Mouse (Mus musculus) heart, embryonic 11.5 days (tissue): ENCODE results near the gene Mtx1. TPM values are rescaled to one million over a fixed set of nuclear protein-coding genes. Genes with fewer than 3 reads are reported as not detected.

Experiments
- ATAC-seq: fragments of 200-750 bp; cut with Nextera tagmentation; replicated peaks from 2 replicates; pipeline ENCODE4 v1.8.0; 2017; ENCODE audit warnings: moderate library complexity; ENCODE audit not compliant: insufficient number of reproducible peaks, low FRiP score, low TSS enrichment
- H3K27ac ChIP-seq: fragments of 300-500 bp; sonication (generic); 2 replicates; pipeline ENCODE4 v1.5.1; 2014; ENCODE audit warnings: mild to moderate bottlenecking, low read depth, low read length
- H3K27me3 ChIP-seq: fragments of 300-500 bp; sonication (generic); 2 replicates; pipeline ENCODE4 v1.6.1; 2014; ENCODE audit warnings: mild to moderate bottlenecking, low read length, mixed read lengths; ENCODE audit not compliant: control insufficient read depth, insufficient read depth
- H3K36me3 ChIP-seq: fragments of 300-500 bp; sonication (generic); 2 replicates; pipeline ENCODE4 v1.6.1; 2014; ENCODE audit warnings: mild to moderate bottlenecking, low read length, moderate library complexity, mixed read lengths; ENCODE audit not compliant: control insufficient read depth, insufficient read depth
- H3K4me1 ChIP-seq: fragments of 300-500 bp; sonication (generic); 2 replicates; pipeline ENCODE4 v1.6.1; 2014; ENCODE audit warnings: low read length; ENCODE audit not compliant: control insufficient read depth, insufficient read depth
- H3K4me2 ChIP-seq: fragments of 300-500 bp; sonication (generic); 2 replicates; pipeline ENCODE4 v1.6.1; 2014; ENCODE audit warnings: mild to moderate bottlenecking, moderate library complexity
- H3K4me3 ChIP-seq: fragments of 300-500 bp; sonication (generic); 2 replicates; pipeline ENCODE4 v1.5.1; 2014; ENCODE audit warnings: low read depth, low read length
- H3K9ac ChIP-seq: fragments of 300-500 bp; sonication (generic); 2 replicates; pipeline ENCODE4 v1.6.1; 2014; ENCODE audit warnings: mild to moderate bottlenecking, low read depth, low read length, moderate library complexity
- H3K9me3 ChIP-seq: fragments of 300-500 bp; sonication (generic); replicated peaks from 2 replicates; pipeline ENCODE4 v1.6.1; 2016; ENCODE audit warnings: low read length; ENCODE audit not compliant: control insufficient read depth
- WGBS: fragments of 180-500 bp; shearing (Covaris S2); extraction: QIAGEN DNeasy Blood & Tissue Kit; methylation state at CpG from one replicate; pipeline ENCODE4 v1.1.7; 2014; ENCODE audit not compliant: insufficient replicate concordance; 5-methylcytosine and 5-hydroxymethylcytosine counted together
- polyA plus RNA-seq: library from polyadenylated mRNA; unstranded; fragments of >200 nt; fragmentation: Nextera tagmentation; extraction: Ambion mirVana; gene quantifications from 2 replicates; pipeline ENCODE4 v1.2.1, GENCODE M21; 2014

Gene Mtx1
- polyA plus RNA-seq, 1 experiment from 2014 or later = 144 TPM

DNA sequence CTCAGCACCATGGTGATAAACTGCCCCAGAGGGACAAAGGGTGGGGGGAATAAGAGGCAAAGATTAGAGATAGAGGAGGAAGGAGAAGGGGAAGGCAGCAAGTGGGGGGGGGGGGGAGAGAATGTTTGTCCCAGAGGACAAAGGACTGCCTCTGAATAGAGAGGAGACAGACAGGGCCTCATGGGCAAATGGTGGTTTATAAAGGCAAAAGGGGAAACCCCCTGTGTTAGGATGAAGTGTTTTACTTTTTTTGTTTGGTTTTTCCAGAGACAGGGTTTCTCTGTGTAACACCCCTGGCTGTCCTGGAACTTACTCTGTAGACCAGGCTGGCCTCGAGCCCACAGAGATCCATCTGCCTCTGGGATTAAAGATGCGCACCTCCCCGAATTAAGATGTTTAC, 33.3 kb upstream of the Mtx1 start:
- H3K27me3 ChIP-seq = no peaks in the 10 kb centered on the region
- 75% methylated on average over 3 of the region's 3 CpGs for WGBS

DNA sequence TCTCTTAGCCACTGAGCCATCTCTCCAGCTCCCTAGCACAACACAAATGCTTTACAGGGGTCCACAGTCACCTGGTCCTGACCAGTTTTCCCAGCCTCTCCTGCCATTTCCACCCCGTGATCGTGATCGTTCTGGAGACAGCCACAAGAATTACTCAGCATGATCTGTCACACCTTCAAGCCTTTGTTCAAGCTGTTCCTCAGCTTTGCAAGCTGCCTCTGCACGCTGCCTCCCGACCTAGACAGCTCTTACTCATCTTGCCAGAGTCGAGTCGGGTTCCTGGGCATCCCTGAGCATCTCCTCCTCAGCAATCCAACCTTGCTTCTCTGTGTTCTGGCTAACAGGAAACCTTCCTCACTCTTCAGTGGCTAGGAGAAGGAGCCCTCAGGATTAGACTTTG, 32.2 kb upstream of the Mtx1 start, which contains the start of gene Dpm3:
Dpm3 (plus strand) TSS at position 283 of the 400 bp plus-strand sequence.
- H3K9ac ChIP-seq = no peak within 1 kb of the TSS
- H3K4me2 ChIP-seq = no peak within 1 kb of the TSS
- ATAC-seq = no peak
- no peaks in the 10 kb centered on the region for H3K4me1 ChIP-seq
- no peaks in the 10 kb centered on the region for H3K9me3 ChIP-seq
- H3K36me3 ChIP-seq = no peaks in the 10 kb centered on the region
- WGBS = 47% methylated on average over 7 of the region's 7 CpGs
- no peak within 1 kb of the TSS for H3K27ac ChIP-seq
- no peak within 1 kb of the TSS for H3K4me3 ChIP-seq
- no peaks in the 10 kb centered on the region for H3K27me3 ChIP-seq

More for the DNA sequence above, 33.3 kb upstream of the Mtx1 start:
- no peaks in the 10 kb centered on the region for H3K36me3 ChIP-seq
- H3K4me3 ChIP-seq = no peak overlapping the region
- H3K4me2 ChIP-seq = no peak overlapping the region
- no peaks in the 10 kb centered on the region for H3K9me3 ChIP-seq
- no peak overlapping the region for H3K9ac ChIP-seq
- no peaks in the 10 kb centered on the region for H3K4me1 ChIP-seq
- ATAC-seq = no peak
- no peak overlapping the region for H3K27ac ChIP-seq

DNA sequence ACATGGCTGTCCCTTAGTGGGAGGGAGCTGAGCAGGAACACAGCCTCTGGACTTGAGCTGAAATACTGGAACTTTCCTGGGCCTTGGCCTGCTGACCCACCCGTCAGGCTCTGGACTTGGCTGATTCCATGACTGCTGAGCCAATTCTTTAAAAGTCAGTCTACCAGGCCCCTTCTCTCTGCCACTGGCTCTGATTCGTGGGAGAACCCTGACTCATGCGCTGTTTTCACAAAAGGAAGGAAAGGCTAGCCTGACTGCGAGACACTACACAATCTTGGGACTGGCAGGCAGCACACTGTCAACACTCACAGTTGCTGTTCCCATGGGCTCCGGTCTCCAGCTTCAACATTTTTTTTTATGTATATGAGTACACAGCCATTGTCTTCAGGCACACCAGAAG, 29.3 kb upstream of the Mtx1 start:
- Histone ChIP-seq H3K4me3 (no peak overlapping the region), H3K27me3 (no peaks in the 10 kb centered on the region), H3K4me1 (peaks cover 8% of the 10 kb centered on the region), H3K9ac (no peak overlapping the region), H3K36me3 (no peaks in the 10 kb centered on the region), H3K9me3 (no peaks in the 10 kb centered on the region), H3K27ac (no peak overlapping the region), H3K4me2 (no peak overlapping the region)
- WGBS = 51% methylated on average over 5 of the region's 5 CpGs
- ATAC-seq = no peak

DNA sequence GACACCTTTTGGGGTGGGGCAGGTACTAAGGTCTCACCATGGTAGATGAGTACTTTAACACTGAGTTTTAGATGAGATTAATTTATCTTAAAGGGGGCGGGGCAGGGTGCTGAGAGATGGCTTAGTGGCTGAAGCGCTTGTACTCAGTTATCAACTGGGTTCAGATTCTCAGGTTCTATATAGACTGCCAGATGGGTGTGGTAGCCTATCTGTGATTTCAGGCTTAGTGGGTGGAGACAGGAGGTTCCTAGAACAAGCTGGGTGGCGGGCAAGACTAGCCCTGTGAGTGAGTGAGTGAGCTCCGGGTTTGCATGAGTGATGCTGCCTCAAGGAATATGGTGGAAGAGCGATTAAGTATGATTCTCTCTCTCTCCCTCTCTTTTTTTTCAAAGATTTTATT, 28.1 kb upstream of the Mtx1 start:
- no peaks in the 10 kb centered on the region; the same call in 1 of the 2 replicates for H3K27me3 ChIP-seq
- no peaks in the 10 kb centered on the region for H3K36me3 ChIP-seq
- peaks cover 18% of the 10 kb centered on the region for H3K4me1 ChIP-seq
- H3K4me3 ChIP-seq = no peak overlapping the region
- no peak overlapping the region for H3K27ac ChIP-seq
- no peak for ATAC-seq
- WGBS = 87% methylated on average over 5 of the region's 5 CpGs
- no peak overlapping the region for H3K4me2 ChIP-seq
- H3K9ac ChIP-seq = no peak overlapping the region
- H3K9me3 ChIP-seq = no peaks in the 10 kb centered on the region

DNA sequence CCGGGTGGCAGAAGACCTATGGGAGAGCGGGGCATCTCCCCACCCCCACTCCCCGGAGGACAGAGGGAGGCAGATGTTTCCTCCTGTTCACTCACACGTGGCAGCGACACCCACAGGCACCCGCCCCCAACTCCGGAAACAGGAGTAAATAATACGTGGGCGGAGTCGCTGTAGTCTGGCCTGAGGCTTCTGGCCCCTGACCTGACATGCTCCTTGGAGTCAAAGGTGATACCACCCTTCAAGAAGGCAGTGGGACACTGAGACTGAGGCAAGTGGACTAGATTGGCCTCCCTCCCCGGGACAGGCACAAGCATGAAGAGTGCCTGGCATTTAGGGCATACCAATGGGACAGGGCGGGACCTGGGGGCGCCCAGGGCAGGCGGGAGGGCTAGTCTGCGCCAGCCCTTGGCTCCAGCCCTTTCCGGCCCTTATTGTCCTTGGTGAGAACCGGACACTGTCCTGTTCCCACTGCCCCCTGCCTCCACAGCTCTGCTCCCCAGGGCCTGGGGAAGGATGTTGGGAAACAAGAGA, 24.5 kb upstream of the Mtx1 start:
- H3K27me3 ChIP-seq = no peaks in the 10 kb centered on the region; the same call in 1 of the 2 replicates
- no peak overlapping the region for H3K27ac ChIP-seq
- peak overlapping the region; percentile 53 for H3K4me2 ChIP-seq
- H3K4me3 ChIP-seq = 0 out of 2 replicates have a peak overlapping the region, but pooled peaks have one; percentile 19
- 0 out of 2 replicates have a peak, but pooled peaks have one; percentile 31 for ATAC-seq
- no peaks in the 10 kb centered on the region; the same call in 1 of the 2 replicates for H3K36me3 ChIP-seq
- H3K9ac ChIP-seq = peak overlapping the region; percentile 43; the same call in 1 of the 2 replicates
- H3K9me3 ChIP-seq = no peaks in the 10 kb centered on the region
- WGBS = 12% methylated on average over 17 of the region's 17 CpGs
- H3K4me1 ChIP-seq = peaks cover 24% of the 10 kb centered on the region

DNA sequence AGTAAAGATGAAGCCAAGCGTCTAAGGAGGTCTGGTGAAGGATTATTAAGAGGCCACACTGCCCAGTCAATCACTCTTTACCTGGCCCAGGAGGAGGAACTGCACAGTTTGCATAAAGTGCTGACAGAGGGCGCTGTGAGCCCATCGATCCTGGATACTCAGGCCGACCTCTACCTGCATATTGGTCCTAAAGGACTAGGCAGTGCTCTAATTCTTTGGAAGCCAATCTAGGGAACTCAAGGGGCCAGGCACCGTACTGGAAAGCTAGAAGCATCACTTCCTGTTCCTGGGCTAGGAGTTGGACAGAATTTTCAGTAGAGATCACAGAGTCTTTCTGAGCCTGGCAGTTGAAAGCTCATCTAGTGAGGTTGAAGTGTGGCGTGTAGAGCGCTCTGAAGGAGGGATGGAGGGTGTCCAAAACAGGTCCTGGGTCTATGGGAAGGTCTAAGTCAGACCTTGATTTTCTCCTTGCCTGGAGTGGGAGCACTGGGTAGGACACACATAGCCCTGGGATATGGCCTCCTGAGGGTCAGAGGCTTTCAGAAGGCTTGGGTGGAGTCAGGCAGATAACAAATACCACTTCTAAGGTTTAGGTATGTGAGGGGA, 23.6 kb upstream of the Mtx1 start:
- H3K27ac ChIP-seq = peak overlapping the region; percentile 50; the same call in 1 of the 2 replicates
- H3K9me3 ChIP-seq = no peaks in the 10 kb centered on the region
- H3K4me3 ChIP-seq = no peak overlapping the region
- H3K27me3 ChIP-seq = peaks cover 1% of the 10 kb centered on the region
- WGBS = 15% methylated on average over 7 of the region's 7 CpGs
- H3K36me3 ChIP-seq = no peaks in the 10 kb centered on the region; the same call in 1 of the 2 replicates
- H3K4me2 ChIP-seq = peak overlapping the region; percentile 53; the same call in 1 of the 2 replicates
- no peak overlapping the region for H3K9ac ChIP-seq
- peaks cover 28% of the 10 kb centered on the region for H3K4me1 ChIP-seq
- no peak for ATAC-seq

DNA sequence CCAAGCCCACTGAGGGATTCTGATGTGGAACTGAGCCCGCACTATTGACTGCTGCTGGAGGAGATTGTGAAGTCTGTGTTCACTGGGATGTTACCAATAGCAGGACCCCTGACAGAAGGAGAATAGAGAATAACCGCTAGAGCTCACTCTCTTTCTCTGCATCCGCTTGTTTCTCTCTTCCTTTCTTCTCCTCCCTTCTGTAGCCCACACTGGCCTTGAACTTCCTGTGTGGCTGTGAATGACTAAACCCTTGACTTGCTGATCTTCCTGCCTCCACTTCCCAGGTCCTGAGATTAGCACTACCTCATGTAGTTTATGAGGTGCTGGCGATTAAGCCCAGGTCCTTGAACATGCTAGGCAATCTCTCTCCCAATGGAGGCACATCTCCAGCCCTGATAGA, 20.6 kb upstream of the Mtx1 start:
- H3K27me3 ChIP-seq = peaks cover 21% of the 10 kb centered on the region
- no peak for ATAC-seq
- H3K36me3 ChIP-seq = no peaks in the 10 kb centered on the region; the same call in 1 of the 2 replicates
- peak overlapping the region; percentile 75; the same call in 1 of the 2 replicates for H3K4me2 ChIP-seq
- H3K9me3 ChIP-seq = no peaks in the 10 kb centered on the region
- H3K9ac ChIP-seq = 0 out of 2 replicates have a peak overlapping the region, but pooled peaks have one; percentile 39
- no peak overlapping the region for H3K4me3 ChIP-seq
- peaks cover 40% of the 10 kb centered on the region for H3K4me1 ChIP-seq
- H3K27ac ChIP-seq = no peak overlapping the region
- WGBS = 77% methylated on average over 4 of the region's 4 CpGs

DNA sequence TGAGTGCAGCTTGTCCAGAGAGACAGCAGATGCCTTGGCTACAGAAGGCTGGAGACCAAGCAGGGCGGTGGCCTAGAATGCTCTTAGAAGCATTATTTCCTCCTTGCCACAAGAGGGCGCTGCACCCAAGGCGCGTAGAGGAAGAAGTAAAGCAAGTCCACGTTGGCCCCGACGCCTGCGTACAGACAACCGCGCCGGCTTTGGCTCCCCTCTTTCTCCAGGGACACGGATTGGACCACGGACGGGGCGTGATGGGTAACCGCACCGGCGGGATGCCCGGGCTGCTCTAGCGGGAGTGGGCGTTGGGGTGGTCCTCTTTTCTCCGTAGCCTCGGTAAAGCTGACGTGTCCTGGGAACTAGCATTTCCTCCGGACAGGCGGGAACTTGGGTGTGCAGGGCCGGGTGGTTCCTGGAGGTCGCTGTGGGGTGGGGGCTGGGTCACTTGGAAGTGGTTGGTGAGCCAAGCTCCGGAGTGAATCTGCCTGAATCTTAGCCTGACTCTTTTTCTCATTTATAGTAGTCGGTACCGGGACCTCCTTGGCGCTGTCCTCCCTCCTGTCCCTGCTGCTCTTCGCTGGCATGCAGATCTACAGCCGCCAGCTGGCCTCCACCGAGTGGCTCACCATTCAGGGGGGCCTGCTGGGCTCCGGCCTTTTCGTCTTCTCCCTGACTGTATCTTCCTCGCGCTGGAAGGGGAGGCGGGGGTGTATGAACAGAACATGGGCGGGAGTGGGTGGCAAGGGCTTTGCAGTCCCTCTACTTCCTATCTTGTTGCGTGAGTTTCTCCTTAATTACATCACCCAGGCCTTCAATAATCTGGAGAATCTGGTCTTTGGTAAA, 19.6 kb upstream of the Mtx1 start, which contains the start of gene Trim46:
Trim46 (minus strand) TSS at position 49 of the 840 bp plus-strand sequence.
- ATAC-seq = peak; percentile 46
- Histone ChIP-seq H3K27me3 (peaks cover 21% of the 10 kb centered on the region), H3K9ac (peak within 1 kb of the TSS; percentile 82), H3K36me3 (no peaks in the 10 kb centered on the region; the same call in 1 of the 2 replicates), H3K4me1 (peaks cover 35% of the 10 kb centered on the region), H3K9me3 (no peaks in the 10 kb centered on the region), H3K4me2 (peak within 1 kb of the TSS; percentile 75), H3K27ac (peak within 1 kb of the TSS; percentile 64), H3K4me3 (peak within 1 kb of the TSS; percentile 78)
- WGBS = under 1% methylated on average over 42 of the region's 42 CpGs
